Mouse (Mus musculus): ENCODE data around the gene Slc1a2. TPM values are rescaled to one million over a fixed set of nuclear protein-coding genes. Genes with fewer than 3 reads are reported as not detected.

Gene Slc1a2
- polyA plus RNA-seq, 1 experiment from 2014 or later: 20.6 TPM

DNA sequence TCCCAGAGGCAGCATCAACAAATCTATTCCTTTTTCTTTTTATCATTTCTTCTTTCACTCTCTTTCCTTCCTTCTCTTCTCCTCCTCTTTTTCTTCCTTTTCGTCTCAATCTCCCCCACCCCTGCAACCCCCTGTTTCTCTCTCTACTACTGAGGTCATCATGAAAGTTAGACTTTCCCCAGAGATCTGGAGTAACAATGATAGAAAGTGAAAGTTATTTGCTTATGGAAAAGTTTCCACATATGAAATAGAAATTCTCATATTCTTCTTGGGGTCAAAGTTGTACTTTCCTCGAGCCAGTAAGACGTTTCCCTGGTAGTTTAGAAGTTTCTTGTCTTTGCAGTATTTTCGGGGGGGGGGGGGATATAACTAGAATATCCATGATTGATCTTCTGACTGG, 116.2 kb downstream of the Slc1a2 start:
- no peak for ATAC-seq (ENCODE audit: low FRiP score, low read depth)

DNA sequence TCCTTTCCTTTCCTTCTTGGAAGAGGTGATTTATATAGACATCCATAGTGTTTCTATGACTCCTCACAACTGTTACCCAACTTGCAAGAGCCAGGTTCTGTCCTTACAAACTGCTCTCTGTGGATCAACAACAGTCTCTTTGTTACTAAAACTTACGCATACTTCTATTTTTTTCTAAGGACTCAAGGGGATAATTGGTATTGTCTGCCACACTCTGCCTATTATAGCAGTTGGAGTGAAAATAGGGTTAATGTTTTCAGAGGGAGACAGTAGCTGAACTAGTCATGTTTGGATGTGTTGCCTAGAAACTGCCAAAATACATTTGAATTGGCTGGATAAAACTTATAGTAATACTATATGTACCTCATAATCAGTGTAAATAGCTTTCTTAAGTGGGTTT, 117.1 kb downstream of the Slc1a2 start:
- Histone ChIP-seq H3K4me1 (no peaks in the 10 kb centered on the region), H3K36me3 (peaks cover 18% of the 10 kb centered on the region), H3K4me2 (replicated peaks) (no peak overlapping the region), H3K27me3 (no peaks in the 10 kb centered on the region), H3K4me3 (no peak overlapping the region), H3K9me3 (no peaks in the 10 kb centered on the region), H3K9ac (replicated peaks) (no peak overlapping the region), H3K27ac (replicated peaks) (no peak overlapping the region)
- no peak for ATAC-seq (ENCODE audit: low FRiP score, low read depth)
- WGBS: 63% methylated on average over 1 of the region's 1 CpGs

More for the DNA sequence above, 116.2 kb downstream of the Slc1a2 start:
- WGBS: 80% methylated on average over 4 of the region's 4 CpGs
- Histone ChIP-seq H3K4me3 (no peak overlapping the region), H3K4me1 (no peaks in the 10 kb centered on the region), H3K27ac (replicated peaks) (no peak overlapping the region), H3K9ac (replicated peaks) (no peak overlapping the region), H3K36me3 (peaks cover 20% of the 10 kb centered on the region), H3K27me3 (no peaks in the 10 kb centered on the region), H3K9me3 (no peaks in the 10 kb centered on the region), H3K4me2 (replicated peaks) (no peak overlapping the region)

DNA sequence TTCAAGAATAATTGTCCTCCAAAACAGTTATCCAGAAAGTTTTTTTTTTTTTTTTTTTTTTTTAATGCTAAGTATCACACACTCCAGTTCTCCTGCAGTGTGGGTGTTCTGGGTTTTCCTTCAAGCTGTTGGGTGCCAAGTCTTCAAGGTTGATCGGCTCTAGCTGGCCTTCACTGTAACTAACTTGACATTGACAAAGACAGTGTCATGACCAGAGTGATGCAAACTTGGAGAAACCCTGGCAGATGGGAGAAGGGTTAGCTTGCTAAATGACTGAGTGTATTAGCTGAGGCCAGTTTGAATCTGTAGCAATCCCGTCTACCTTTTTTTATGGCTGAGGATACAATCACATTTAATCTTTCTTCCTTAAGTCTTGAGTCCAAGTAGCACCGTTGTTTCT, 119.7 kb downstream of the Slc1a2 start:
- H3K4me2 ChIP-seq (replicated peaks): no peak overlapping the region
- no peaks in the 10 kb centered on the region for H3K27me3 ChIP-seq
- H3K36me3 ChIP-seq: peaks cover 29% of the 10 kb centered on the region
- H3K9me3 ChIP-seq: no peaks in the 10 kb centered on the region
- H3K4me3 ChIP-seq: no peak overlapping the region
- H3K9ac ChIP-seq (replicated peaks): no peak overlapping the region
- WGBS: 98% methylated on average over 3 of the region's 3 CpGs
- H3K4me1 ChIP-seq: no peaks in the 10 kb centered on the region
- ATAC-seq (ENCODE audit: low FRiP score, low read depth): no peak
- no peak overlapping the region for H3K27ac ChIP-seq (replicated peaks)

DNA sequence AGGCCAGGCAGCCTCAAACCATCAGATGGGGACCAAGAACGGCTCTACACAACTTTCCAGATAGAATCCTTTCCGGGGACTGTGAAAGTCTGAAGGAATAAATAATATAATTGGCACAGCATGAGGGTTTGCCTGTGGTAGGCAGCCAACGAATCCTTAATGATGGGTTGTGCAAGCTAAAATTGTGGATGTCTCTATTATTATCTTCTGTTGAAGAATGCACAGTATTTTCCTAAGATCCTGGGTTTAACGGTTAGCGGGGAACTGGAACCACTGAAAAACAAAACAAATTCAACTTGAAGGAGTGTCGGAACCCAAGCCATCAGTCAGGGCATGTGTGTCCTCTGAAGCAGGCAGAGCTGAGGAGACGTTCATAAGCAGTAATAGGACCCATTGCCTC, 124.3 kb downstream of the Slc1a2 start:
- peaks cover 17% of the 10 kb centered on the region; the same call in 1 of the 2 replicates for H3K36me3 ChIP-seq
- H3K9ac ChIP-seq (replicated peaks): no peak overlapping the region
- no peak overlapping the region for H3K4me2 ChIP-seq (replicated peaks)
- H3K9me3 ChIP-seq: no peaks in the 10 kb centered on the region
- H3K27ac ChIP-seq (replicated peaks): no peak overlapping the region
- ATAC-seq (ENCODE audit: low FRiP score, low read depth): no peak
- 89% methylated on average over 7 of the region's 7 CpGs for WGBS
- H3K4me3 ChIP-seq: no peak overlapping the region
- H3K4me1 ChIP-seq: no peaks in the 10 kb centered on the region
- H3K27me3 ChIP-seq: no peaks in the 10 kb centered on the region

DNA sequence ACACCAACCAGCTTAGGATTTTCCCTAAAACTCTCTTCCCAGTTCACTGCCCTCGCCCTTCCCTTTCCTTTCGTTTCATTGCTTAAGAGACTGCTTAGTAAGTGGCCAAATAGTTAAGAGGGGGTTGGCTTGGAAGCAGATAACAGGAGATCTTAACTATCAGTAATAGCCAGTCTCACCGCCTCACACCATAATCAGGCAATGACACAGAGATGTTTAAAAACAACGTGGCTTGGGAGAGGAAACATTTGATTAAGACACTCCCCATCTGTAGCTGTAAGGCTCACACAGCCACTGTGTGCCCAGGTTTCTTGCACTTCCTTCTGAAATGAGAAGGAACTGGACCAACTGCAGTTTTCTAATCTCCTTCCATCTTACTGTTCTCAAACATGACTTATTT, 127.2 kb downstream of the Slc1a2 start:
- Histone ChIP-seq H3K27ac (replicated peaks) (no peak overlapping the region), H3K4me1 (no peaks in the 10 kb centered on the region), H3K9me3 (no peaks in the 10 kb centered on the region), H3K36me3 (peaks cover 9% of the 10 kb centered on the region; the same call in 1 of the 2 replicates), H3K4me2 (replicated peaks) (no peak overlapping the region), H3K9ac (replicated peaks) (no peak overlapping the region), H3K4me3 (no peak overlapping the region), H3K27me3 (no peaks in the 10 kb centered on the region)
- 70% methylated on average over 4 of the region's 4 CpGs for WGBS
- ATAC-seq (ENCODE audit: low FRiP score, low read depth): no peak

DNA sequence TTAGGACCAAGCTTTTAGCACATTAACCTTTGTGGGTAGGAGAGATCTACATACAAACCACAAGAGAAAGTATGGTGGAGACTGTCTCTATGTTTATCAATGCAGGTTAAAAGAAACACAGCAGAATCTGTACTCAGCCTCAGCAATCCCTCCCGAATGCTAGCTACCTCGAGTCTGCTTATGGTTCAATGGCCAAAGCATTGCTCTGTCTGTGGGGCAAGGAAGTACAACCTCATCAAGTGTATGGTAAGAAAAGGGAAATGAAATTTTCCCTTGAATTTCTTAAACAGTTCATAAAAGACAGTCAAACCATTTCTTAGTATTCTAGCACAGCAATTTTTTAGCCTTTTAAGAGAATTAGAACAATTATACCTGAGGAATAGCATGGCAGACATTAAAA, 133.2 kb downstream of the Slc1a2 start:
- Histone ChIP-seq H3K4me2 (replicated peaks) (no peak overlapping the region), H3K4me3 (no peak overlapping the region), H3K27ac (replicated peaks) (no peak overlapping the region), H3K27me3 (no peaks in the 10 kb centered on the region), H3K9ac (replicated peaks) (no peak overlapping the region), H3K36me3 (no peaks in the 10 kb centered on the region), H3K9me3 (no peaks in the 10 kb centered on the region), H3K4me1 (no peaks in the 10 kb centered on the region)
- 86% methylated on average over 2 of the region's 2 CpGs for WGBS
- ATAC-seq (ENCODE audit: low FRiP score, low read depth): no peak

DNA sequence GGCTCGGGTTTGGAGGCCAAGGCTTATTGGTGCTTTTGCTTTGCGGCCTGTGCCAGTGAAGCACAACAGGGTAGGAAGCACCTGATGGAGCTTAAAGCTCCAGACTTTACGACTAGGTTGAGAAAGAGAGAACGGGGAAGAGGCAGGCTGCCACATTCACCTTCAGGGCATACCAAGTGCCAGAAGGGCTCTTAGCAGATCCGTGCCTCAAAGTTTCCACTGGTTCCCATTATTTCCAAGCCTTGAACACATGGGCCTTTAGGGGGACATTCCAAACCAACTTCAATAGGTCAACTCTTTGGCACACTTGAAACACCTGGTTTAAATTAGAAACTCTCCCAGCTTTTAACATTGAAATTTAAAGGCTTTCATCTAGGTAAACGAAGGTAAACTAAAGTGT, 134.3 kb downstream of the Slc1a2 start:
- H3K9ac ChIP-seq (replicated peaks): no peak overlapping the region
- no peaks in the 10 kb centered on the region for H3K4me1 ChIP-seq
- no peak overlapping the region for H3K4me2 ChIP-seq (replicated peaks)
- no peaks in the 10 kb centered on the region for H3K27me3 ChIP-seq
- H3K4me3 ChIP-seq: no peak overlapping the region
- ATAC-seq (ENCODE audit: low FRiP score, low read depth): no peak
- WGBS: 90% methylated on average over 6 of the region's 6 CpGs
- H3K36me3 ChIP-seq: no peaks in the 10 kb centered on the region
- no peaks in the 10 kb centered on the region for H3K9me3 ChIP-seq
- no peak overlapping the region for H3K27ac ChIP-seq (replicated peaks)

DNA sequence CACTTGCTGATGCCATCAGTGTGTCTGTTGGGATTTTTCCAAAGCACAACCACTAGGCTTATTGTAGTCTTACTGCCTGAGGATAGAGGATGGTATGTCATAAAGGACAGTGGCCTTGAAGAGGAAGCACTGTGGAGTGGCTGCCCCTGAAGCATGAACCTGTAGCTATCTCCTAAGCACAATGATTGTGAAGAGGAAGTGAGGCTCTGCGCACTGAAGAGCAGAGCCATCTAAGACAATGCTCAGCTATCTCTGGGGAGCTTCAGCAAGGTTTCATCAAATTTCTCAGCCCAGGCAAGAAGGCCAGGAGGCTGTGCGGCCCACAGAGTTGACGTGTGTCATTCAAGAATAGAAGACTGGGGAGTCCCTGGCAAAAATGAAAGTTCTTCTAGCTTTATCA, 136.6 kb downstream of the Slc1a2 start:
- Histone ChIP-seq H3K9me3 (no peaks in the 10 kb centered on the region), H3K27me3 (peaks cover 4% of the 10 kb centered on the region; the same call in 1 of the 2 replicates), H3K9ac (replicated peaks) (no peak overlapping the region), H3K4me2 (replicated peaks) (no peak overlapping the region), H3K4me3 (no peak overlapping the region), H3K36me3 (no peaks in the 10 kb centered on the region), H3K4me1 (no peaks in the 10 kb centered on the region), H3K27ac (replicated peaks) (no peak overlapping the region)
- 93% methylated on average over 3 of the region's 3 CpGs for WGBS
- ATAC-seq (ENCODE audit: low FRiP score, low read depth): no peak

DNA sequence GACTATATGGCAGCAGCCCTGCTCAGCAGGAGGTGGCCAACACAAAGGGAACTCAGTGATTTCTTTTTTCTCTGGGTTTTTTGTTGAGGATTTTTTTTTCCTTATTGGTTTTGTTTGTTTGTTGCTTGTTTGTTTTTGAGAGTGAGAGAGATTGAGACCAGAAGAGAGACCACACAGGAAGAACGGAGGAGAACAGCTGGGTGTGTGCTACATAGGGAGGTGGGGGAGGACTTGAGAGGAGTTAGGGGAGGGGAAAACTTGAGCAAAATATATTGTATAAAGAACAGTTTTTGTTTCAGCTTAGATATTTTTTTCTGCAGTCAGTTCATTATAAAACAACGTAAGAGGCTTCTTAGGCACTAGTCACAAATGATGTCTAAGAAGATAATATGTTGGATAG, 139.7 kb downstream of the Slc1a2 start:
- H3K27ac ChIP-seq (replicated peaks): no peak overlapping the region
- H3K4me2 ChIP-seq (replicated peaks): no peak overlapping the region
- no peaks in the 10 kb centered on the region for H3K36me3 ChIP-seq
- no peaks in the 10 kb centered on the region for H3K4me1 ChIP-seq
- H3K9me3 ChIP-seq: no peaks in the 10 kb centered on the region
- WGBS: 74% methylated on average over 2 of the region's 2 CpGs
- ATAC-seq (ENCODE audit: low FRiP score, low read depth): no peak
- H3K9ac ChIP-seq (replicated peaks): no peak overlapping the region
- peaks cover 4% of the 10 kb centered on the region; the same call in 1 of the 2 replicates for H3K27me3 ChIP-seq
- H3K4me3 ChIP-seq: no peak overlapping the region

DNA sequence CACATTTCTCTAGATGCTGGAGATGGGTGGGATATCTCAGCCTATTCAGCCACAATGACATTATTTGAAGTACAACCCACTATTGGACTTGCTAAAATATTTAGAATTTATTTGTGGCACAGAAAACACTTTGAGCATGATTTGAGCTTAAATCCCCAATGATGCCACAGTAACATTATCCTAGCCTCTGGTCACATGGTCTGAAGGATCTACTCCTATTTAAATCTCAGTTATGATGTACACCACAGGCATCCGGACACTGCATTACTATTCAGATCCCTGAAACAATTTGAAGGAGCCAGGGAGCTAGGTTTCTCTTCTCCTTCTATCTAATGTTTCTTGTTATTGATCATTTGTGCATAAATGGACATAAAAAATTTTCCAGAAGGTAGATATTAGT, 143.4 kb downstream of the Slc1a2 start:
- Histone ChIP-seq H3K9me3 (no peaks in the 10 kb centered on the region), H3K36me3 (no peaks in the 10 kb centered on the region), H3K9ac (replicated peaks) (no peak overlapping the region), H3K27me3 (peaks cover 4% of the 10 kb centered on the region; the same call in 1 of the 2 replicates), H3K27ac (replicated peaks) (no peak overlapping the region), H3K4me1 (no peaks in the 10 kb centered on the region), H3K4me2 (replicated peaks) (no peak overlapping the region), H3K4me3 (no peak overlapping the region)
- no peak for ATAC-seq (ENCODE audit: low FRiP score, low read depth)
- WGBS: 93% methylated on average over 1 of the region's 1 CpGs

DNA sequence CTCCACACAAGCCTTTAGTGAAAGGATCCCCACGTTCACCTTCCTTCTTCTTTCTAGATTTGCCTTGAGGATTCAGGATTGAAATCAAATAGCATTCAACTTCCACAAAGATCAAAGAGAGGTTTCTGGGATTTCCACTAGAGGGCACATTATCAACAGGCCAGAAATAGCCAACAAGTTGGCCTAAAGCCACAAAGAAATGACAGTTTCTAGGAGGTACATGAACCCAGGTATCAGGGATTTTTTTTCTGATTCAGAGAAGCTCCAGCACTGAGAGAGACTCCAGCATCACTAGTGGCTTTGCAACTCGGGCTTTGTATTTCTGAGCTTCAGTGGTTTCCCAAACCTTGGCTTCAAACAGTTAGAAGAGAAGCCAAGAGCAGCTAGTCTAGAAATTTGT, 145.7 kb downstream of the Slc1a2 start:
- Histone ChIP-seq H3K4me2 (replicated peaks) (no peak overlapping the region), H3K36me3 (no peaks in the 10 kb centered on the region), H3K27ac (replicated peaks) (no peak overlapping the region), H3K4me1 (no peaks in the 10 kb centered on the region), H3K9me3 (no peaks in the 10 kb centered on the region), H3K9ac (replicated peaks) (no peak overlapping the region), H3K4me3 (no peak overlapping the region), H3K27me3 (peaks cover 4% of the 10 kb centered on the region; the same call in 1 of the 2 replicates)
- 51% methylated on average over 2 of the region's 2 CpGs for WGBS
- ATAC-seq (ENCODE audit: low FRiP score, low read depth): no peak

DNA sequence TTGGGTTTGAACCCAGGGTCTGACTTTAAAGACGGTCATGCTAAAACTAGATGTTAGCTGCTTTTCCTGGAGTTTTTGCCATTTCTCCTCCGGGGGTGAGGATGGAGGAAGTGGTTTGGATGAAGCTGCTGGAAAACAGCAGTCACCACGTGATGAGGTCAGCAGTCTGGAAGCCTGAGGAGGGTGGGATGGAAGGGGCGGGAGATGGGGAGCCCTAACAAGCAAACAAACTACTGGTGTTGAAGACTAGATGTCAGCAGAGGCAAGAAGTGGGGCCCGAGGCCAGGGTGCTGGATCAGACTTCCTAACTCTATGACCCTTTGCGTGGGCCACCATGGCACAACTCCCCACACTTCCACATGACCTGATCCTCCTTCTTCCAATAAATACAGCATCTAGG, 146.8 kb downstream of the Slc1a2 start:
- Histone ChIP-seq H3K36me3 (no peaks in the 10 kb centered on the region), H3K4me1 (no peaks in the 10 kb centered on the region), H3K27ac (replicated peaks) (no peak overlapping the region), H3K9ac (replicated peaks) (no peak overlapping the region), H3K27me3 (no peaks in the 10 kb centered on the region), H3K4me3 (no peak overlapping the region), H3K4me2 (replicated peaks) (no peak overlapping the region), H3K9me3 (no peaks in the 10 kb centered on the region)
- no peak for ATAC-seq (ENCODE audit: low FRiP score, low read depth)
- WGBS: 83% methylated on average over 6 of the region's 6 CpGs

DNA sequence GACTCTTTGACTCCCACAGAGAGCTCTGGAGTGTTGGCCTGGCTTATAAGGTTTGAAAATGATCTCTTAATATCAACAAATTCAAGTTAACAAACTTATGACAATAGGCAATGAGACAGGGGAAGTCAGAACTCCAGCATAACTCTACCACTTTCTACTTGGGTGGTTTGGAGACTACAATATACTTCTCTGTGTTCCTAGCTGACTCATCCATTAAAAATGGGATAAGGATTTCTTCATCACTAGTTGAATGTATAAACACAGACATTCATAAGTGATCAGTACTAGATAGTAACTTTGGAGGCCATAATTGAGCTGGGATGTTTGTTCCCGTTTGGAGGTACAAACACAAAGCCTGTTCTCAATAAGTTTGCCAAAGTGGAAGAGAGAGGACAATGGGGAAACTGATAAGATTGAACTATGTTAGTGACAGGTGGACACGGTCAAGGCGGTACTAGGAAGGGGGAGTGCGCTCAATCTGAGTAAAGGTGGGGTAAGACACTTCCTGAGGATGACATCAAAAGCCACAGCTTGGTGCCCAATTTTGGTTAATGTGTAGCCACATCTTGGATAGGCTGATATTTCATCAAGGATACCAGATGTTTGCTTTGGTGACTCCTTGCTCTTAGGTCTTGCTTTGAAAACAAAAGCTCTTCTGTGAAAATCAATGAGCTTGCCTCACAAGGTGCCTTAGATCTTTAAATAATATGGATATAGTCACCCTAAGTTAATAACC, 147.5 kb downstream of the Slc1a2 start:
- Histone ChIP-seq H3K36me3 (no peaks in the 10 kb centered on the region), H3K27ac (replicated peaks) (no peak overlapping the region), H3K27me3 (no peaks in the 10 kb centered on the region), H3K4me3 (no peak overlapping the region), H3K4me1 (no peaks in the 10 kb centered on the region), H3K9ac (replicated peaks) (no peak overlapping the region), H3K4me2 (replicated peaks) (no peak overlapping the region), H3K9me3 (no peaks in the 10 kb centered on the region)
- no peak for ATAC-seq (ENCODE audit: low FRiP score, low read depth)
- 90% methylated on average over 4 of the region's 4 CpGs for WGBS
